Mouse (Mus musculus) right cerebral cortex, postnatal 4 days (tissue): ENCODE results near the gene Jakmip3.

ENCODE experiments used
- DNase-seq: peaks from one replicate; pipeline ENCODE4 v3.0.0-alpha.2; 2022

Jakmip3 gene

DNA sequence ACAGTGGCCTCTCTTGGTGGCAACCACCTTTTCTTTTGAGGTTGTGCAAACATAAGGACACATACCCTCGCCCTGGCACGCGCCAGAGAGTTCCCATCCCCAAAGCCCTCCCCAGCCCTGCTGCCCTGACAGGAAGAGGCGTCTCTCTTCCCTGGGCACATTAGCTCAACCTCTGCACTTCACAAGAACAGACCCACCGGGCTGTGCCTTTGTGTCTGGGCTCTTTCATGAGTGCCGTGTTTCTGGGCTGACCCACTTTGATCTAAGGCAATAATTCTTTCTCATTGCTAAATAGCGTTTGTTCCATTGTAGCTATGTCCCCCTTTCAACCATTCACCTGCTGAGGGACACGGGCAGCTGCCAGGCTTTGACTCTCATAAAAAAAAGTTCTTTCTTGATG, 7.8 kb downstream of the Jakmip3 start:
- no peak for DNase-seq

DNA sequence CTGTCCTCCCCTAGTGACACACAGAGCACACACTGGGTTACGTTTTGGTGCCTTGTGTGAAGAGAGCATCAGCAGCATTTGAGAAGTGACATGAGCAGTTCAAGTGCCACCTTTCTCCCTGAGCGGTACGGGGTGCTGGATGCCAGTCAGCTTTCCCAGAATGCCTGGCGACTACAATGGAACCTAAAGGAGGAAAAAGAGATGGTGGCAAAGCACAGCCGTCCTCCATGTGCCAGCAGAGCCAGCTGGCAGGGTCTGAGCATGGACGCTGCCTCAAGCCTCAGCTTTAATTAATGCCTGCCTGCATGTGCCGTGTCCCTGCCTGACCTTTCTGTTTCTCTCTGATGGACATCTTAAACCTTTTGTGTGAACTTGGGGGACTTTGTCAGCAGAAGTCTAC, 15.3 kb downstream of the Jakmip3 start:
- DNase-seq: no peak

DNA sequence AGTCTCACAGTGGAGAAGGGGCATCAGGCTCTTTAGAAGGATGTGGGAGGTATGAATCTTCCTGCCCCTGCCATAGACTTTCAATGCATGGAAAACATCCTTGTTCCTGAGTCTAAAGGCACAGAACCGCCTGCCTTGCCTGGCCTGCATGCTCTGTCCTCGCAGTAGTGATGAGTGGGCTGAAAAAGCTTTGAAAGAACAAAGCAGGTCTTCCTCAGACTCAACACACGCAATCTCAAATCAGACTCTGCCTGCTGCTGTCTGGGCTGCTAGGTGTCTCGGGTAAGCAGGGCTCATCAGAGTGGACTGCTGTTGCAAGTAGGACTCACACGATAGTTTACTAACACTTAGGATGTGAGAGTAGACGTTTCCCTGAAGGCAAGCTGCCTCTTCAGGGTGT, 16.6 kb downstream of the Jakmip3 start:
- DNase-seq: no peak

DNA sequence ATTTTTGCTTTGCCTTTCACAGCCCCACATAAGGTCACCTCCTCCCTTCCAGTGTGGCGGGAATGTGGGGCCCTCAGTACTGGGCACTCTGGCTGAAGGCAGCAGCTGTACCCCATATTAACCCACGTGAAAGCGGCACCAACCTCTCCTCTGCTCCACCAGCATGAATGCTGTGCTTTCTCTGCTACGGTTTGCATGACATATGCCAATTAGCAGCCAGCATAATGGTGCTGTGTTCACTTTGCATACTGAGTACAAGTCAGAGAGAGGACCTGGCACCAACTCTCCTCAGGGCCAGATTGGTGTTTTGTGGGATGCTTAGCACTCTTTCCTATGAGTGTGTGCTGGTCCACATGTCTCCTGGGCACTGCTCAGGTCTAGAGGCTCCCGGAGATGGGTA, 19.2 kb downstream of the Jakmip3 start:
- DNase-seq: no peak

DNA sequence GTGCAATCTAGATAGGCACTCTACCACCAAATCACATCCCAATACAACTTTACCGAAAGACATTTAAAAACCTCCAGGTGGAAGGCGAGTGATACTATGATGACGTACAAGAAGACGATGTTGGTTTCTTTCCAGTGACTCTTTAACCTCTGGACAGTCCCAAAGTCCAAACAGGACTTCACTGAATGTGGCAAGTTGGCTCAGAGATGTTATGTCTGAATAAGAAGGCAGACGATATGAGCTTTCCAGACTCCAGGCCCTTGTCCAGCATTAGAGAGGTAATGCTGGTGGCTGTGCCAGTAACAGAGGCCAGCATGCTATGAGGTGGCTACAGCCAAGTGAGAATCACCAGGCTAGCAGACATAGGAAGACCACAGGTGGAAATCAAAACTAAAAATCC, 23.2 kb downstream of the Jakmip3 start:
- no peak for DNase-seq

DNA sequence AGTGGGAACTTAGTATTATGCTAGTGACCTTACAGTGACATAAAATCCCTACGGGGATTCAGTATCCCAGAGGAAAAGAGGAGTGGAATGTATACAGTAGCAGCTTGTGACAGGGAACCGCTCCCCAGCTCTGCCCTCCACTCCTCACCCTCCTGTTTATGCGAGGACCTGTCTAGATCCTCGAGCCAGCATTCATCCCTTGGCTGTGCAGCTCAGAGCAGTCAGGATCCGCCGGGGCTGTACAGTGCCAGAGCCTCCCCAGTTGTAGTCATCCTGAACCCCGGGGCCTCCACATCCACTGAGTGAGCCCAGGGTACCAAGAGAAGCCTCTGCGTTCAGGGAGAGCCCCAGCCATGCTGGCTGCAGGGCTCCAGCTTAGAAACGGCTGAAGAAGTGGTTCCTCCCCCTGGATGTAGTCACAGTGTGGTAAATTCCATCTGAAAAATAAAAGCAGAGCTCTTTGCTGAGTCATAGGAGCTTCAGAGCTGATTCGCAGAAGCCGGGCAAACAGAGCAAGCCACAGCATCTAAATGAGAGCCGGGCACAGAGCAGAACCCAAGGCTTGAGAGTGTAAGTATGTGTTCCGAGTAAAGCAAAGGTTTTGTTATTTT, 27.6 kb downstream of the Jakmip3 start:
- DNase-seq: no peak

DNA sequence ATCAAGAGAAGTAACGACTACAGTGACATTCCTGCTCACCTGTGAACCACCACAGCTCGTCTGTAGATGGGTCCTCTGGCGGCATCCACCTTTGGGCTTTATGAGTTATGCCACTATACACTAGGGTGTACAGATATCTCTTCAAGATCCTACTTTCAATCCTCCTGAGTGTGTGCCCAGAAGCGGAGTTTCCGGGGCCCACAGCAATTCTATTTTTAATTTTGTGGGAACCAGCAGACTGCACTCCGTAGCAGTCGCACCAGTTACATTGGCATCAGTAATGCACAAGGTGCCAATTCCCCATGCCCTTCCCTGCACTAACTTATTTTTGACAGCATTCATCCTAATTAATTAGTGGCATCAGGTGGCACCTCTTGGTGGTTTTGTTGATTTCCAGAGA, 37.0 kb downstream of the Jakmip3 start:
- no peak for DNase-seq

DNA sequence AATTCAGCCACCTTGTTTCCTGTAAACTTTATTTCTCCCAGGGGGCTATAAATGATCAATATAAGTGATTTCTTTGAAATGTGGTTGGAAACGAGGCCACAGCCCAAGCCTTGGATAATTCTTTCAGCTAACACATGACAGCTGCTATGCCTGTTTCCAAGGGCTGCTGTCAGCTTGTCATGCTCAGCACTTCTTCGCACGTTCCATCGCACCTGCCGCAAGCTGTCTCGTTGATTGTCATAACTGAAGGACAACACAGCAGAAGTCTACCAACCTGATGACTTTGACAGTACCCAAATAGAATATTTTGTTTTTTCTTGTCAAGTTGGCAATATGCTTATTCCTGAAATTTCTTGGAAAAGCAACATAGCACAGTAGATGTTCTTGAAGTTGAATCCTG, 44.0 kb downstream of the Jakmip3 start:
- DNase-seq: no peak

DNA sequence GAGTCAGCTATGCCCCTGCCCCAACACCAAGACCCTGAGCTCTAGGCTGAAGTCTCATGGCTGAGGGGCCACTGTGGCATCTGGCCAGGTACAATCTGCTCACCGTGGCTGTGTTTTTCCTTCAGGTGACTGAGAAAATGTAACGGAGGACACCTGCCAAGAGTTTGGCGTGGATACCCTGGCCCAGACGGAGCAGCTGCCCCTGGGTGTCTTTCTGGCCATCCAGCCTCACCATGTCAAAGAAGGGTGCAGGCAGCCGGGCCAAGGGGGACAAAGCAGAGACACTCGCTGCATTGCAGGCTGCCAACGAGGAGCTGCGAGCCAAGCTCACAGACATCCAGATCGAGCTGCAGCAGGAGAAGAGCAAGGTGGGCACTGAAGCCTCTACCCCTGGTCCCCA, 48.6 kb downstream of the Jakmip3 start:
- no peak for DNase-seq

DNA sequence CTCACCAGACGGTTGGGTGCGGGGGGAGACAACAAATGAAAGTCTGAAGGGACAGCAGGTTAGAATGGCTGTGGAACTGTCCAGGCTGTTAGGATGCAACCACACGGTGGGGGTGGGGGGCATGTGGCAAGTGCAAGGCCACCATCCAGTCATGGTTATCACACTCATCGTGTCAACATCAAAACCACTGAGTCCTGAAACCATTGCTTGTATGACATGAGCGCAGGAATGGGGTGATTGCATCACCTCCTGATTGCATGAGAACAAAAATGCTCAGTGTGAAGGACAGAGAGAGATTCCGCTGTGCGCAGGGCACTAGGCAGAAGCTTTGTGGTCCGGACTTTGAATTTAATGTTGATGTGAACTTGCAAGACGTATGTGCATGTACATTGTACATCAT, 62.2 kb downstream of the Jakmip3 start:
- no peak for DNase-seq

DNA sequence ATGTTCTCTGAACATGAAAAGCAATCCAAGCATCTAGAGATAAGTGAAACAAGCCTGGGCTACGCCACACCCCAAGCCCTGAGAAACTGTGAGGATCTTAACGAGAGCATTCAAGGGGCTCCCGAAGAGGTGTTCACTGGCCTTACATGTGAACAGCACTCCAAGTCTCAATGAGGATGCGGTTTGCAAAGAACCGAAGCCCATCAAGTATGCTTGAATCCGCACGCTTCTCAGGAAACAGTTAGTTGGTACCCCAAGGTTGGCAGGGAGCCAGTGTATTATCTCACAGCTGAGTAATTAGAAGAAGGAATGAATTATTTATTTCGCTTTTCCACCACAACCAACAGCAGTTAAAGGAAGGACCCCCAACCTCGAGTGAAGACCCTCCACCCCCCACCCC, 62.7 kb downstream of the Jakmip3 start:
- no peak for DNase-seq

DNA sequence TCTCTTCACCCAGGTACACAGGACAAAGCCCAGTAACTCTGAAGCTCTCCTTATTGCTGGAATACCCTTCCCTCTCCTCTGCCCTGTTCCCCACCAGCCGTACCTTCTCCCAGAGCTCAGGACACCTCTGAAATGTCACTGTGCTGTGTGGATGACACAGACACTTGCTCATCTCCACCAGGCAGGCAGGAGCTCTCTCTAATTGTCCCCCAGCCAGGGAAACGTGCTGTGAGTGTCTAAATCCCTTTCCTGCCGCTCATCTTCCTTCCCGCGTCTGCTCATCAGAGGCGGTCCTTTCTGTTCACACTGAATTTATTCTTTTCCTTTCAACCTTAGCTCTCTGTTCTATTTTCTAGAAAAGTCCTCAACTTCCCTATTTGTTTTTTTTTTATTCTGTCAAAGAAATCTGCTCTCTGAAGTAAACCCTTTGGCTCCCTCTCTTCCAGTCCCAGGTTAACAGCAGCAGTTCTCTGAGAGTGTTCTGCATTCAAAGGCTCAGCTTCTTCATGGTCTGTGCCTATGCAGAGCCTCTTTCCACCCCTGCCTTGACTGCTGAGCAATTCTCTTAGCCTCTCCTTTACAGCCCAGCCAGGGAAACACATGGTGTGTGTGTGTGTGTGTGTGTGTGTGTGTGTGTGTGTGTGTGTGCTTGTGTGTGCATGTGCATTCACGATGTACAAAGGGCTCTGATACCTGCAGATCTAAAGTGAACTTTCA, 69.4 kb downstream of the Jakmip3 start:
- DNase-seq: no peak

DNA sequence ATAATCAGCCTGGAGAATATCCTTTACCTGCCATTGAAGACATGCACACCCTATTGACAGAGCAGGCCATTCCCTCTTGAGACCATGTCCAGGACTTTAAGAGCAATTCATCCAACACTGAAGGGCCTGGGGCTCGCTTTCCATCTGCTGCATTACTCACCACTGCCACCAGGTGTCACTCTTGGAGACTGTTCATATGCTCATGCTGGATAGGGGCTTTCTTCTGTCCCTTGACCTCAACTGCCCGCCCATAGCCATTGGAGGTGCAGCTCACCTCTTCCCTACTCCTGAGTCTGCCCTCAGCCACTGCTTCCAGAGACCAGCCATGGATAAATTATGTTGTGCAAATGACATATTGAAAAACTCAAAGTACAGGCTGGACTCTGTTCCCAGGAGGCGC, 70.5 kb downstream of the Jakmip3 start:
- DNase-seq: peak; percentile 71

DNA sequence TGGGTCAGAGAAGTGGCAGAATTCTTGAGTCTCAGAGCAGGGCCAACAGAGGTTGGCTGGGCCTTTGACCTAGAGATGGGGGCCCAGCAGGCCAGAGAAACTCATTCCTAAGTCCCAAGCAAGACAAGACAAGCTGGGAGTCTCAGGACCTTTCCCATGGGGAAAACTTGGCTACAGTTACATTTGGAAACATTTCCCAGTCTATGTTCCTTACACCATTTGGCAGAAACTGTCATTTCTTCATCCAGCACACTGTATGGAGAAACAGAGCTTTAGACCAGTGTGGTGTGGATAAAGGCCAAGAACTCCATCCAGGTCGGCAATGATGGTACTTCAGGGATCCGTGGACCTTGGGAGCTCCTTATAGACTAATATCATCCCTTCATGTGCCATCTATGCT, 71.1 kb downstream of the Jakmip3 start:
- no peak for DNase-seq

DNA sequence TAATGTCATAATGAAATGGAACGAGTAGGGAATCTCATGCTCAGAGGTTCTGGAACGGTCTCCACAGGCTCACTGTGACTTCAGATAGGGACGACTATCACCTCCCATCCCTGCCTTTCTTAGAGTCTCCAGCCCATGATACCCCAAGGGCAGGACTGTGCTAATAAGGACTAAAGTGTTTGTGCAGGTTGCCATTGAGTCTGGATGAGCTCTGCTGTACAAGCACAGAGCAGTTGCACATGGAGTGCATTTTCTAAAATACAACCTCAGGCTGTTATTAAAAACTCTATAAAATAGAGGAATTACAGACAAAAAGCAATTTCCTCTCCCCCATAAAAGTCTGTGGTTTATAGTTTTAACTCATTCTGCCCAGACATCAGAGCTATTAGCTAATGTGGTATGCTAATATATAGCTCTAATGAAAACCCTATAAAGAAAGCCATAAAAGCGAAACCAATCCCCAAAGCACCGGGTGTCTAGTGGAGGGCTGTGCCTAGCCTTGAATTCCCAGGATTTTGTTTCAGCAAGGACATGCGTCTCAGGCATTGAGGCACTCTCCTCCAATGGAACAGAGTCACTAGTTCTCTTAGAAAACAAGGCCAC, 72.3 kb downstream of the Jakmip3 start:
- no peak for DNase-seq

DNA sequence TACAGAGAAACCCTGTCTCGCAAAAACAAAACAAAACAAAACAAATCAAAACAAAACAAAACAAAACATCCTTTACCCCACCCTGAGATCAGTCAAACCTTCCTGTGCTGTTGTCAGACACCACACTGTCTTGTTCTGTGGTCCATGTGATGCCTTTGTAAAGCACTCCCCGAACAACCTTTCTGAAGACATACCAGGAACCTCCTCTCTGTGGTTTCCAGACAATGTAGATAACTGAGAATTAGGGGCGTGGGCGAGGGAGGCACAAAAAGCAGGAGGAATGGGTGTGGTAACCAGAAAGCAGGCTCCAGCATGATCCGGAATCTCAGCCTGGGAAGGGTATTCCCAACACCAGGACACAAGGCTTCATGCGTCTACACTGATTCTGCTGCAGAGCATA, 74.6 kb downstream of the Jakmip3 start:
- DNase-seq: no peak

DNA sequence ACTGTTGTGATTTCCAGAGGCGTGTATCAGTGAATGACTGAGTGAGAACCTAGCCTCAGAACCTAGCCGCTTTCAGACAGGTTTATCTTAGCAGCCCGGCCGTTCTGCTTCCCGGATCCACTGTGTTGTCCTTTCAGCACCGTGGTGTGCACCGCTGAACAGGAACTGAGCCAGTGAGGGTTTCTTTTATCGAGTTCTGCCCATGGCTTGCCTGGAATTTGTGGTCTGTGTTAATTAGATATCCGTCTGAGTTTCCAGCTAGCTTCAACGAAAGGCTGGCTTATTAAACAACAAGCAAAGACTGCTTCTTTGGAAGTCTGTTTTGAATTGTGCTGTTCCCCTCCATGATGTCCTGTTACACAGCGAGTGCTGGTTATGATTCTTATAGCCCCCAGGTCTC, 75.8 kb downstream of the Jakmip3 start:
- no peak for DNase-seq

DNA sequence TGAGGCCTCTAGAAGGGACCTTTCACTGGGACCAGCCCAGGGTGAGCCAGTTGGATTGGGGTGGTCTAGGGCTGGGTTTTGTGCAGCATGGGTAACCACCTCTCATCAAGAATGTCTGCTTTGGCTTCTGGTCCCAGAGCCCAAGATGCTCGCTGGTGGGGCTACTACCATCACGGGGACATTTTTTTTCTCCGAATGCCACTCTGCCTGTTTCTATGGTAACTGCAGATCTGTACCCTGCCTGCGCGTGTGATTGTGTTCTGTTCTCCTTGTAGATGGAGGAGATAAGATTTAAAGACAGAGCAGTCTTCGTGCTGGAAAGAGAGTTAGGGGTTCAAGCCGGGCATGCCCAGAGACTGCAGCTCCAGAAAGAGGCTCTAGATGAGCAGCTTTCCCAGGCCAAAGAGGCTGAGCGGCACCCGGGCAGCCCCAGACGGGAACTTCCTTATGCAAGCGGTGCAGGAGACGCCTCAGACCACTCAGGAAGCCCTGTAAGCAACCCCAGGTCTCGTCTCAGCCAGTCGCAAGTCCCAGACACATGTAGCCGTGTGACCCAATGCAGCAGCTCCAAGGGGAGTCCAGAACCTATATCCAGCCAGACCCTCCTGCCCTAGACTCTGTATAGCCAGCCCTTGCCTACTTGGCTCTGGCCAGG, 76.8 kb downstream of the Jakmip3 start:
- DNase-seq: no peak

DNA sequence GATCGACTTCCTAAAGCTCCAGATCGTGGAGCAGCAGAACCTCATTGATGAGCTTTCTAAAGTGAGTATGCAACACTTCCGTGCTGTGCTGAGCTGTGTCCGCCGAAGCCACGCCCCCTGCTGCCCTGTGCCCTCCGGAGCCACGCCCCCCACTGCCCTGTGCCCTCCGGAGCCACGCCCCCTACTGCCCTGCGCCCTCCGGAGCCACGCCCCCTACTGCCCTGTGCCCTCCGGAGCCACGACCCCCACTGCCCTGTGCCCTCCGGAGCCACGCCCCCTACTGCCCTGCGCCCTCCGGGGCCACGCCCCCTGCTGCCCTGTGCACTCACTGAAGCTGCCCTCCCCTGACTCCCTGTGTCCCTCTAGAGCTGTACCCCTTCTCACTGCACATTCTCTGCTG, 80.4 kb downstream of the Jakmip3 start:
- DNase-seq: no peak

DNA sequence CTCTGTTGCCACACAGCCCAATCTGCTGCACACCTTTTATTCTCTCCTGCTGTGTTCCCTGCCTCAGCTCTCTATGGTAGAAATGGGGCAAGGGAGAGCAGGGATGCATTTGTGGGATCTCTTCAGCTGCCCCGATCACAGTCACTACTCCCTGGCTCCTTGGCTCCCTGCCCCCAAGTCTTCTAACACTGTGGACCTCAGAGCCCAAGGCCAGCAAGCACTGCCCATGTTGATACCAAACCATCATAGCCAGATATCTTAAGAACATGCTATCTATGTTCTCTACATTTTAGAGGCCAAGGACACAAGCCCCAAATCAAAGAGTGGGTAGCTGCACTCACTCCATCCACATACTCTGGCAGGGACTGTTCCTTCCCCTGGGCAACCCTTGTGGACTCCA, 80.8 kb downstream of the Jakmip3 start:
- DNase-seq: no peak

DNA sequence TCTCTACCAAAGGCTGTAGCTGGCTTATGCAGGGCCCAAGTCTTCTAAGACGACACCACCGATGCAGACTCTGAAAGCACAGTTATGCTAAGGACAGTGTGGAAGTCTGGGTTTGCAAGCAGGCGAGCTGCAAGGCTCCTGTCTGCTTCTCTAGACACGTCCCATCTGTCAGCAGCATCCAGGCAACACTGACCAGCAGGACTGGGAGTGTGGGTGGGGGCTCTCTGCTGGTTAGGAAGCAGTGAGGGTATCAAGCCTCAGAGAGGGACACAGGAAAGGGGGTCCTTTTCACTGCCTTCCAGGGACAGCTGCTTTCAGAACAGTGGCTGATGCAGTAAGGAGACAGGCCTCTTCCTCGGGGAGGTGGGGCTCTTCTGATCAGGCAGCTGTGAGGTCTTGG, 86.6 kb downstream of the Jakmip3 start:
- no peak for DNase-seq

DNA sequence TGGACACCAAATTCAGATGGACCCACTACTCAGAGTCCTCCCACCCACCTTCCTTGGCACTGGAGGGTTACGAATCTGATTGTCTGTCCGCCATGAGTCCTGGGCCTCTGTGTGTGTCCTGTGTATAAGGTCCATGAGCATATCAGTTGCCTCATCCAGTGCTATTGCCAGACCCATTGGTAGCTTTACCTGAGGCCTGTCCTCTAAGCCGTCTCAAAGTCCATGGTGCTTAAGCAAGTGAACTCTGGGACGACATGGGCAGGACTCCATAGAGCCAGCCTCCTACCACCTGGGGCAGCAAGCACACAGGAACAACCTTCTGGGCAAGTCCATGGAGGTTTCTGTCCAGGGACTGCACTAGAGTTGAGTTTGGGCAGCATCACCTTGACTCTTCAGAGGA, 90.7 kb downstream of the Jakmip3 start:
- DNase-seq: no peak

DNA sequence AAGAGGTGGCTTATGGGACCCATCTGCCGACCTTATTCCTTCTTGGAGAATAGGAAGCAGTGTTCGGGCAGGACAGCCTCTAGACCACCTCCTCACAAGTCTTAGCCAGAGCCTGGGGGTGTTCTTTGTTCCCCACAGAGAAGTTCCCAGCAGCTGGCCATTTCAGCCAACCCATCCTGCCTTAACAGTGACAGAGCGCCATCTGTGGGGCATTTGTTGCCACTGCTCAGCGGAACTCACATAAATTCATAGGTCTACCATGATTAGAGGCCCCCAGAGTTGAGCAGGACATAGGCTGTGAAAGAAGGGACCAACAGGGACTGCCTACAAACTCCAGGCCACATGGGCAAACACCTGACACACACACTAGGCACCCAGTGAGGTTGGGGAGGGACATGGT, 122.9 kb downstream of the Jakmip3 start:
- DNase-seq: no peak

DNA sequence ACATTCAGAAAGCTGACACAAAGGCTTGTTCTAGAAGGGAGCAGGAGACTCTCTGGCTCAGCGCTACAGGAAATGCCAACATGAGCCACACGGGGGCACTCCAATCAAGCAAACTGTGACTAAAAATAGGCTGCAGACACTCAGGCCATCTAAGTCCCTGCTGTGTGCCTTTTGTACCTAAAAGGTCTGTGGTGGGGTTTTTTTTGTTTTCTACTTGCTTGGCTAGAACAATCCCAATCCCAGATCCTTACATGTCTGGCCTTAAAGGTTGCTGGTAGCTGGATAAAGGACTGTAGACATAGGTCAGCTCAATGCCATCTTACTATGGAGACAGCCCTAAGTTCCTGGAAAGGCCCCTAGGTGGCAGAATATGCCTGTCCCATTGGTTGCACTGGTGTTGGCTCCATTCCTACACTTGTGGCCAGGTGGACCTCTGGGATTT, 127.7 kb downstream of the Jakmip3 start:
- peak; percentile 90 for DNase-seq
